Mouse (Mus musculus): ENCODE results near the gene Eqtn. TPM values are rescaled to one million over a fixed set of nuclear protein-coding genes. Genes with fewer than 3 reads are reported as not detected.
A peak's percentile ranks its signal among the peaks of the same experiment; 100 is the strongest.

Gene Eqtn
- total RNA-seq (2021): 1 to 10 TPM in 1 of 2 experiments, under 1 TPM in 1; 0.84 to 1.0 TPM
- long read RNA-seq, experiment 1: 0 reads
- long read RNA-seq, experiment 2: 0 reads

GRCm38 (mm10) chr4:94928743-94929142 is at the start of gene Eqtn:
Gene Eqtn (minus strand): TSS chr4:94928843.
- intact Hi-C loops (cut with DNase I): no loop called here
- no peak for TF ChIP-seq CTCF (IDR thresholded peaks at IDR 0.05)
- Histone ChIP-seq H3K27ac (no peak within 1 kb of the TSS), H3K4me3 (no peak within 1 kb of the TSS)
- DNase-seq (ENCODE audit: extremely low spot score in 1 of 2, low spot score in 2 of 2): no peak

- intact Hi-C loops (cut with DNase I): no loop called here
- no peak for DNase-seq (ENCODE audit: extremely low spot score in 1 of 2, low spot score in 2 of 2)
- no peak overlapping the region for H3K27ac ChIP-seq
Observed at GRCm38 (mm10) chr4:94973321-94973720, 44.7 kb upstream of the Eqtn start.

GRCm38 (mm10) chr4:94952773-94953172 is 24.1 kb upstream of the Eqtn start:
- TF ChIP-seq CTCF (IDR thresholded peaks at IDR 0.05): no peak
- intact Hi-C loops (cut with DNase I): no loop called here
- Histone ChIP-seq H3K4me3 (no peak overlapping the region), H3K27ac (no peak overlapping the region)
- no peak for DNase-seq (ENCODE audit: extremely low spot score in 1 of 2, low spot score in 2 of 2)

More at GRCm38 (mm10) chr4:94973321-94973720, 44.7 kb upstream of the Eqtn start:
- no peak for TF ChIP-seq CTCF (IDR thresholded peaks at IDR 0.05)
- H3K4me3 ChIP-seq: no peak overlapping the region

- no peak overlapping the region for H3K27ac ChIP-seq
- no peak overlapping the region for H3K4me3 ChIP-seq
- TF ChIP-seq CTCF (IDR thresholded peaks at IDR 0.05): no peak
- intact Hi-C loops (cut with DNase I): no loop called here
- DNase-seq (ENCODE audit: extremely low spot score in 1 of 2, low spot score in 2 of 2): no peak
Observed at GRCm38 (mm10) chr4:94941221-94941855, 12.7 kb upstream of the Eqtn start.

- no peak overlapping the region for H3K27ac ChIP-seq
- no peak overlapping the region for H3K4me3 ChIP-seq
- no peak for TF ChIP-seq CTCF (IDR thresholded peaks at IDR 0.05)
Observed at GRCm38 (mm10) chr4:94901780-94902179, 26.9 kb downstream of the Eqtn start.

GRCm38 (mm10) chr4:94900744-94901143 is 27.9 kb downstream of the Eqtn start:
- TF ChIP-seq CTCF (IDR thresholded peaks at IDR 0.05): peak; percentile 63
- DNase-seq (ENCODE audit: extremely low spot score in 1 of 2, low spot score in 2 of 2): no peak
- intact Hi-C loops (cut with DNase I): loop anchor here (5.0 kb wide), 1 partner anchor 233 kb away; no protein-coding TSS in a partner anchor
- Histone ChIP-seq H3K27ac (no peak overlapping the region), H3K4me3 (no peak overlapping the region)

More at GRCm38 (mm10) chr4:94901780-94902179, 26.9 kb downstream of the Eqtn start:
- intact Hi-C loops (cut with DNase I): loop anchor here (5.0 kb wide), 1 partner anchor 234 kb away; no protein-coding TSS in a partner anchor
- no peak for DNase-seq (ENCODE audit: extremely low spot score in 1 of 2, low spot score in 2 of 2)

Other genes with a start within 250 kb of the Eqtn start
- gene Tek, start 189.6 kb downstream of the Eqtn start, total RNA-seq (2021): 10 to 100 TPM in 1 of 2 experiments, 1 to 10 TPM in 1; 9.1 to 12.1 TPM
- gene Mysm1, start 50.3 kb upstream of the Eqtn start, total RNA-seq (2021): 10 to 100 TPM; 39.6 to 41.6 TPM
- gene Jun, start 123.4 kb upstream of the Eqtn start, total RNA-seq (2021): 10 to 100 TPM; 56.7 to 61.4 TPM

Measured in left cerebral cortex, adult 2 months (tissue).